Mouse (Mus musculus): ENCODE measurements around the gene Ros1. TPM values are rescaled to one million over a fixed set of nuclear protein-coding genes. Genes with fewer than 3 reads are reported as not detected.

The Ros1 gene
- total and polyA plus RNA-seq, 3 experiments, result not detected

GRCm38 (mm10) chr10:52170489-52170888 is 24.6 kb downstream of the Ros1 start:
- dilution Hi-C loops (cut with MboI; ENCODE audit: extremely low pct_ligation_motif_present, extremely low pct_unique_long_range_greater_than_20kb, low sequenced_read_pairs) (no loop called here), in situ Hi-C loops (cut with MboI; ENCODE audit: low pct_ligation_motif_present, low pct_unique_long_range_greater_than_20kb, low sequenced_read_pairs) (no loop called here)
- Histone ChIP-seq H3K9ac (ENCODE audit: insufficient read depth, low read depth) (no peak overlapping the region), H3K4me2 (ENCODE audit: insufficient read depth, low read depth, poor library complexity, severe bottlenecking) (no peak overlapping the region), H3K36me3 (replicated peaks in 1 of 2; ENCODE audit: control insufficient read depth in 1 of 2, insufficient read depth in 1 of 2, low read length in 1 of 2) (no peaks in the 10 kb centered on the region), H3K79me2 (replicated peaks; ENCODE audit: control insufficient read depth, extremely low read depth, insufficient read depth, poor library complexity, severe bottlenecking) (no peaks in the 10 kb centered on the region), H3K4me3 (replicated peaks in 1 of 3; ENCODE audit: low read depth in 2 of 3, low read length in 2 of 3, poor library complexity in 1 of 3) (no peak overlapping the region), H3K9me3 (replicated peaks; ENCODE audit: low read length) (no peaks in the 10 kb centered on the region), H3K27me3 (replicated peaks) (no peaks in the 10 kb centered on the region), H3K4me1 (ENCODE audit: control insufficient read depth in 1 of 2, insufficient read depth in 2 of 2) (peaks cover 0 to 2% of the 10 kb centered on the region in 2 experiments; a peak in 1 of 4 replicates), H3K27ac (ENCODE audit: insufficient read depth, low read depth) (no peak overlapping the region)
- DNase-seq (ENCODE audit: extremely low read depth), result no peak
- TF ChIP-seq MEF2A (IDR thresholded peaks at IDR 0.05; ENCODE audit: borderline replicate concordance, low read depth, low read length) (no peak), MAFK (IDR thresholded peaks at IDR 0.05; ENCODE audit: insufficient replicate concordance, low read length) (no peak), RCOR1 (conservative IDR thresholded peaks at IDR 0.05; ENCODE audit: low read depth, low read length) (no peak), ZNF384 (IDR thresholded peaks at IDR 0.05; ENCODE audit: low read depth, low read length) (no peak), PAX5 (IDR thresholded peaks at IDR 0.05; ENCODE audit: low read length) (no peak), MXI1 (IDR thresholded peaks at IDR 0.05; ENCODE audit: low read depth, low read length) (no peak), TCF12 (IDR thresholded peaks at IDR 0.05; ENCODE audit: low read depth, low read length) (no peak), USF1 (IDR thresholded peaks at IDR 0.05; ENCODE audit: low read depth, low read length) (no peak), ZC3H11A (IDR thresholded peaks at IDR 0.05; ENCODE audit: low read depth, low read length) (no peak), TBP (conservative IDR thresholded peaks at IDR 0.05; ENCODE audit: low read depth, low read length) (no peak), IRF4 (IDR thresholded peaks at IDR 0.05; ENCODE audit: low read depth, low read length) (no peak), E2F4 (IDR thresholded peaks at IDR 0.05; ENCODE audit: insufficient replicate concordance, low read depth, low read length) (no peak), RAD21 (IDR thresholded peaks at IDR 0.05; ENCODE audit: low read depth, low read length) (no peak), MYC (IDR thresholded peaks at IDR 0.05; ENCODE audit: low read depth, low read length) (no peak), UBTF (IDR thresholded peaks at IDR 0.05; ENCODE audit: low read depth, low read length) (no peak), NELFE (IDR thresholded peaks at IDR 0.05; ENCODE audit: low read depth, low read length) (no peak)

DNA sequence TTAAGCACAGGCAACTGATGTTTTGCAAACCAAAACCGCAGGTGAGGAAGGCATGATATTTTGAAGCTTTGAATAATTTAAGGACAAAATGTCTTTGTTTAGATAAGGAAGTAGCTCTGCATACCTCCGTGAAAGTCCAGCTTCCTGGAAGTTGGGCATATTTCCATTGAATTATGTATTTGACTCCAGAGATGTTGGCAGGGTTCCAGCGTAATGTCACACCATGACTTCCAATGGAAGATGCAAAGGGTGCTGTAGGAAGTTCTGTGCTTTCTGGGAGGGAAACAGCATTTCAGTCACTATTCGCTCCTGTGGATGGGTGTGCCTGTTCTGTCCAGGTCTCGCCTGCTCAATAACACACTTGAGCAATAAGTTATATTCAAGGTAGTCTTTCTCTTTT is 25.2 kb downstream of the Ros1 start:
- no peak overlapping the region for H3K4me3 ChIP-seq (replicated peaks in 1 of 3; ENCODE audit: low read depth in 2 of 3, low read length in 2 of 3, poor library complexity in 1 of 3)
- dilution Hi-C loops (cut with MboI; ENCODE audit: extremely low pct_ligation_motif_present, extremely low pct_unique_long_range_greater_than_20kb, low sequenced_read_pairs), result no loop called here
- TF ChIP-seq RAD21 (IDR thresholded peaks at IDR 0.05; ENCODE audit: low read depth, low read length), result no peak
- no peak for TF ChIP-seq JUND (conservative IDR thresholded peaks at IDR 0.05; ENCODE audit: low read depth, low read length)
- TF ChIP-seq USF1 (IDR thresholded peaks at IDR 0.05; ENCODE audit: low read depth, low read length), result no peak
- TF ChIP-seq TCF12 (IDR thresholded peaks at IDR 0.05; ENCODE audit: low read depth, low read length), result no peak
- TF ChIP-seq POLR2A (IDR thresholded peaks at IDR 0.05; ENCODE audit: low read depth, low read length), result no peak
- TF ChIP-seq IRF4 (IDR thresholded peaks at IDR 0.05; ENCODE audit: low read depth, low read length), result no peak
- no peak for TF ChIP-seq BHLHE40 (IDR thresholded peaks at IDR 0.05; ENCODE audit: low read depth, low read length)
- DNase-seq (ENCODE audit: extremely low read depth), result no peak
- no peaks in the 10 kb centered on the region for H3K36me3 ChIP-seq (replicated peaks in 1 of 2; ENCODE audit: control insufficient read depth in 1 of 2, insufficient read depth in 1 of 2, low read length in 1 of 2)
- H3K9me3 ChIP-seq (replicated peaks; ENCODE audit: low read length), result no peaks in the 10 kb centered on the region
- H3K4me1 ChIP-seq (ENCODE audit: control insufficient read depth in 1 of 2, insufficient read depth in 2 of 2), result peaks cover 0 to 2% of the 10 kb centered on the region in 2 experiments; a peak in 1 of 4 replicates
- no peak overlapping the region for H3K4me2 ChIP-seq (ENCODE audit: insufficient read depth, low read depth, poor library complexity, severe bottlenecking)
- no peak overlapping the region for H3K27ac ChIP-seq (ENCODE audit: insufficient read depth, low read depth)
- H3K27me3 ChIP-seq (replicated peaks), result no peaks in the 10 kb centered on the region
- in situ Hi-C loops (cut with MboI; ENCODE audit: low pct_ligation_motif_present, low pct_unique_long_range_greater_than_20kb, low sequenced_read_pairs), result no loop called here
- H3K79me2 ChIP-seq (replicated peaks; ENCODE audit: control insufficient read depth, extremely low read depth, insufficient read depth, poor library complexity, severe bottlenecking), result no peaks in the 10 kb centered on the region
- H3K9ac ChIP-seq (ENCODE audit: insufficient read depth, low read depth), result no peak overlapping the region

All from CH12.LX (cell line).